Mouse (Mus musculus) spleen, adult 2 months (tissue): Measurements from ENCODE around the gene Tfeb.

Experiments
- CTCF ChIP-seq: fragments of 200-500 bp; IDR thresholded peaks from 2 replicates; pipeline ENCODE4 v1.5.1; 2011; ENCODE audit warnings: mild to moderate bottlenecking, inconsistent platforms; ENCODE audit not compliant: insufficient read depth, insufficient read length, insufficient replicate concordance; ENCODE audit errors: extremely low read depth
- POLR2A ChIP-seq: fragments of 200-500 bp; IDR thresholded peaks from 2 replicates; pipeline ENCODE4 v1.6.1; 2011; ENCODE audit warnings: low read depth, low read length, inconsistent platforms

GRCm38 (mm10) chr17:47688608-47689575 lies 47.9 kb upstream of the Tfeb start, which contains the start of gene Frs3:
- TF ChIP-seq CTCF (no peak), POLR2A (no peak)
